Comparison of ENCODE assay signal across 9 mouse cellular contexts in genomic region chr16:45724742-45725102, GRCm38 (mm10). TPM values are rescaled to one million over a fixed set of nuclear protein-coding genes. Genes with fewer than 3 reads are reported as not detected.
DNase-seq lines count a peak whose midpoint lies in the region; ATAC-seq lines count a peak whose summit lies in the region.
"Had no signal": no experiment of that assay in that cellular context is flagged by ENCODE, and none has a peak within 500 bp of the region (broad histone marks: within the 10 kb centered on the region; RNA-seq: fewer than 3 reads in every experiment).

No protein-coding gene starts in this region.

- DNase-seq in adrenal gland, postnatal 14 days, result peak; percentile 13
- DNase-seq in adrenal gland, adult (ENCODE audit: inconsistent age in 2 of 2, low spot score in 1 of 2), result no peak
- no peak for DNase-seq in lung, postnatal 25 days (ENCODE audit: low spot score)
- no peak for DNase-seq in kidney, postnatal 4 days

- WGBS in lung, embryonic 16.5 days, result 6% methylated on average over 10 of the region's 10 CpGs
- 5% methylated on average over 10 of the region's 10 CpGs for WGBS in intestine, embryonic 15.5 days
- under 1% methylated on average over 10 of the region's 10 CpGs for WGBS in neural tube, embryonic 13.5 days

- no peak overlapping the region for H3K27ac ChIP-seq in lung, embryonic 16.5 days (ENCODE audit: low read length)
- H3K27ac ChIP-seq in intestine, embryonic 15.5 days, result no peak overlapping the region
- H3K27ac ChIP-seq in neural tube, embryonic 13.5 days (replicated peaks), result peak overlapping the region; percentile 99

- 0 out of 2 replicates have a peak, but pooled peaks cover 2% of the 10 kb centered on the region for H3K36me3 ChIP-seq in lung, embryonic 16.5 days (ENCODE audit: control insufficient read depth, insufficient read depth, low read length)
- 0 out of 2 replicates have a peak, but pooled peaks cover 2% of the 10 kb centered on the region for H3K36me3 ChIP-seq in intestine, embryonic 15.5 days
- H3K36me3 ChIP-seq in neural tube, embryonic 13.5 days, result peaks cover 20% of the 10 kb centered on the region

- peak overlapping the region; percentile 58 for H3K9ac ChIP-seq in lung, embryonic 16.5 days (ENCODE audit: low read length)
- peak overlapping the region; percentile 46 for H3K9ac ChIP-seq in intestine, embryonic 15.5 days
- H3K9ac ChIP-seq in neural tube, embryonic 13.5 days, result peak overlapping the region; percentile 87

- no peaks in the 10 kb centered on the region; the same call in 1 of the 2 replicates for H3K4me1 ChIP-seq in lung, embryonic 16.5 days (replicated peaks; ENCODE audit: control insufficient read depth, insufficient read depth, low read length)
- peaks cover 11% of the 10 kb centered on the region for H3K4me1 ChIP-seq in intestine, embryonic 15.5 days (replicated peaks)
- peaks cover 51% of the 10 kb centered on the region for H3K4me1 ChIP-seq in neural tube, embryonic 13.5 days (replicated peaks)

- no peaks in the 10 kb centered on the region for H3K9me3 ChIP-seq in lung, embryonic 16.5 days (ENCODE audit: control insufficient read depth, low read length)
- no peaks in the 10 kb centered on the region for H3K9me3 ChIP-seq in intestine, embryonic 15.5 days
- no peaks in the 10 kb centered on the region for H3K9me3 ChIP-seq in neural tube, embryonic 13.5 days

- no peaks in the 10 kb centered on the region for H3K27me3 ChIP-seq in lung, embryonic 16.5 days (ENCODE audit: control insufficient read depth, insufficient read depth, low read depth, low read length)
- no peaks in the 10 kb centered on the region for H3K27me3 ChIP-seq in intestine, embryonic 15.5 days (replicated peaks)
- no peaks in the 10 kb centered on the region for H3K27me3 ChIP-seq in neural tube, embryonic 13.5 days

- peak overlapping the region; percentile 86 for H3K4me2 ChIP-seq in lung, embryonic 16.5 days (ENCODE audit: low read depth, low read length)
- H3K4me2 ChIP-seq in intestine, embryonic 15.5 days (replicated peaks), result peak overlapping the region; percentile 96
- H3K4me2 ChIP-seq in neural tube, embryonic 13.5 days, result peak overlapping the region; percentile 75

- H3K4me3 ChIP-seq in lung, embryonic 16.5 days (ENCODE audit: low read length), result peak overlapping the region; percentile 52
- peak overlapping the region; percentile 47 for H3K4me3 ChIP-seq in intestine, embryonic 15.5 days (replicated peaks)
- H3K4me3 ChIP-seq in neural tube, embryonic 13.5 days, result peak overlapping the region; percentile 62

- peak; percentile 26; the same call in 1 of the 2 replicates for ATAC-seq in lung, embryonic 16.5 days (ENCODE audit: low read depth)
- peak; percentile 48; the same call in 1 of the 2 replicates for ATAC-seq in intestine, embryonic 15.5 days
- peak; percentile 72 for ATAC-seq in neural tube, embryonic 13.5 days (ENCODE audit: low read depth)
- ATAC-seq in activated CD4-positive, CD25-positive, alpha-beta regulatory T cell, adult 4 months, result no peak

RNA-seq across cellular contexts. Expression of gene Tagln3, which starts 0.3 kb away (rescaled TPM):
- total RNA-seq in adrenal gland, postnatal 14 days (2021), result 4.1 and 7.3 TPM in 2 replicates
- 3.5 and 4.2 TPM in 2 replicates for polyA plus RNA-seq in lung, embryonic 16.5 days (2015; fragmentation: Nextera tagmentation; extraction: Ambion mirVana)
- 28.0 and 28.1 TPM in 2 replicates for polyA plus RNA-seq in intestine, embryonic 15.5 days (2015; fragmentation: Nextera tagmentation; extraction: Ambion mirVana)
- polyA plus RNA-seq in neural tube, embryonic 13.5 days (2015; fragmentation: Nextera tagmentation; extraction: Ambion mirVana), result 732 and 735 TPM in 2 replicates
- polyA plus RNA-seq in activated CD4-positive, CD25-positive, alpha-beta regulatory T cell, adult 4 months (2017; shearing (Covaris generic)), result not detected
- total RNA-seq: common myeloid progenitor, adult 5-6 weeks had no signal

RNA-seq across cellular contexts. Expression of gene Abhd10, which starts 18.0 kb away (rescaled TPM):
- total RNA-seq in adrenal gland, postnatal 14 days (2021), result 25.0 and 25.9 TPM in 2 replicates
- polyA plus RNA-seq in lung, embryonic 16.5 days (2015; fragmentation: Nextera tagmentation; extraction: Ambion mirVana), result 31.9 and 37.0 TPM in 2 replicates
- 33.1 and 35.1 TPM in 2 replicates for polyA plus RNA-seq in intestine, embryonic 15.5 days (2015; fragmentation: Nextera tagmentation; extraction: Ambion mirVana)
- polyA plus RNA-seq in neural tube, embryonic 13.5 days (2015; fragmentation: Nextera tagmentation; extraction: Ambion mirVana), result 41.2 and 44.8 TPM in 2 replicates
- polyA plus RNA-seq in activated CD4-positive, CD25-positive, alpha-beta regulatory T cell, adult 4 months (2017; shearing (Covaris generic)), result 10 to 100 TPM in 1 of 2 experiments, 1 to 10 TPM in 1; 9.7 to 24.1 TPM

RNA-seq across cellular contexts. Expression of gene Tmprss7, which starts 31.3 kb away (rescaled TPM):
- 0.19 and 1.2 TPM in 2 replicates for total RNA-seq in adrenal gland, postnatal 14 days (2021)
- polyA plus RNA-seq in lung, embryonic 16.5 days (2015; fragmentation: Nextera tagmentation; extraction: Ambion mirVana), result not detected in 2 replicates
- 0.24 and 0.25 TPM in 2 replicates for polyA plus RNA-seq in intestine, embryonic 15.5 days (2015; fragmentation: Nextera tagmentation; extraction: Ambion mirVana)
- 0.24 and 0.41 TPM in 2 replicates for polyA plus RNA-seq in neural tube, embryonic 13.5 days (2015; fragmentation: Nextera tagmentation; extraction: Ambion mirVana)
- not detected for polyA plus RNA-seq in activated CD4-positive, CD25-positive, alpha-beta regulatory T cell, adult 4 months (2017; shearing (Covaris generic))

Comparison
In these comparisons a context has a peak if more than half of its experiments do, and no peak if none do; other contexts are left out.
1. RNA of gene Tagln3, which starts 0.3 kb away (polyA plus RNA-seq): 732 to 735 TPM in neural tube, embryonic 13.5 days; 28.0 to 28.1 TPM in intestine, embryonic 15.5 days, 3.5 to 4.2 TPM in lung, embryonic 16.5 days and not detected in activated CD4-positive, CD25-positive, alpha-beta regulatory T cell, adult 4 months; every median in the first group is over 10 times any median in the second.
2. Peak in every context shown above with its lines, with median percentiles within 50 percentile points of each other: H3K4me2 ChIP-seq, H3K4me3 ChIP-seq and H3K9ac ChIP-seq.